Mouse (Mus musculus) olfactory bulb, adult 2 months (tissue): Measurements from ENCODE around the gene Lrrc56.

Experiments used
- CTCF ChIP-seq: fragments of 200-500 bp; IDR thresholded peaks from 2 replicates; pipeline ENCODE4 v1.5.1; 2012; ENCODE audit warnings: low read depth, mild to moderate bottlenecking, low read length, moderate library complexity; ENCODE audit not compliant: insufficient read depth
- POLR2A ChIP-seq: fragments of 200-500 bp; IDR thresholded peaks from 2 replicates; pipeline ENCODE4 v1.6.1; 2012; ENCODE audit warnings: mild to moderate bottlenecking, low read depth, low read length, moderate library complexity; ENCODE audit not compliant: insufficient read depth

GRCm38 (mm10) chr7:141215880-141216733 lies 22.1 kb downstream of the Lrrc56 start:
- TF ChIP-seq POLR2A (no peak), CTCF (no peak)
